Mouse (Mus musculus): ENCODE measurements around the gene Nup62. TPM values are rescaled to one million over a fixed set of nuclear protein-coding genes. Genes with fewer than 3 reads are reported as not detected.
A peak's percentile ranks its signal among the peaks of the same experiment; 100 is the strongest.

Gene Nup62
- polyA plus RNA-seq, 1 experiment from 2014 or later: 68.9 TPM

DNA sequence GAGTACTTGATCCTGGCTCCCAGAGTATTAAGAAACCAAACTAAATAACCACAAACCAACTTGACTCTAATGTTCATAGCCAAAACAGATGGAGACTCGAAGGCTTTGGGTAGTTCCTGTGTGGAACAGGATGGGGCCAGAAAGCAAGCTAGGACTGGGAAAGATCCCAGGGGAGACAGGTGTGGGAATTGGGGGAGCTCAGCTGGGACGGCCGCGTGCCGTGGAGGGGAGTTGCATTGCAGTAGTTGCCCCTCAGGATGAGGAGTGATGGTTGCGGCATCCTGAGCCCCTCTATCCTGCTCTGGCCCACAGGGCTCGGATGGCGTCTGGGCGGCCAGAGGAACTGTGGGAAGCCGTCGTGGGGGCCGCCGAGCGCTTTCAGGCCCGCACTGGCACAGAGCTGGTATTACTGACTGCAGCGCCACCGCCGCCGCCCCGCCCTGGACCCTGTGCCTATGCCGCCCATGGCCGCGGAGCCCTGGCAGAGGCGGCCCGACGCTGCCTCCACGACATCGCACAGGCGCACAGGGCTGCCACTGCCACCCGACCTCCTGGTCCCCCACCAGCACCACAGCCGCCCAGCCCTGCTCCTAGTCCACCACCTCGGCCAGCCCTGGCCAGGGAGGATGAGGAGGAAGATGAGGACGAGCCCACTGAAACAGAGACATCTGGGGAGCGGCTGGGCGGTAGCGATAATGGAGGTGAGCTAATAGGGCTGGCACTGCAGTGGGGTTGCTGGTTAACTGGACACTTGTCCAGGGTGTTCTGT, 36.6 kb downstream of the Nup62 start:
- no peak for DNase-seq
- Histone ChIP-seq H3K4me2 (no peak overlapping the region; the same call in 1 of the 2 replicates), H3K4me1 (ENCODE audit: insufficient read depth) (peaks cover 28% of the 10 kb centered on the region), H3K36me3 (ENCODE audit: insufficient read depth) (peaks cover 24% of the 10 kb centered on the region; the same call in 1 of the 2 replicates), H3K4me3 (ENCODE audit: low read depth, low read length) (no peak overlapping the region), H3K27me3 (ENCODE audit: insufficient read depth, low read length) (no peaks in the 10 kb centered on the region), H3K9ac (no peak overlapping the region), H3K9me3 (ENCODE audit: low read depth, low read length) (no peaks in the 10 kb centered on the region), H3K27ac (ENCODE audit: low read depth) (no peak overlapping the region)
- WGBS: 90% methylated on average over 36 of the region's 36 CpGs
- no peak for TF ChIP-seq CTCF (IDR thresholded peaks at IDR 0.05; ENCODE audit: low read depth)
- no peak for ATAC-seq (ENCODE audit: insufficient read depth)

- no peak overlapping the region for H3K27ac ChIP-seq (ENCODE audit: low read depth)
- no peak for TF ChIP-seq CTCF (IDR thresholded peaks at IDR 0.05; ENCODE audit: low read depth)
- DNase-seq: no peak
- H3K4me1 ChIP-seq (ENCODE audit: insufficient read depth): peaks cover 22% of the 10 kb centered on the region
- peak overlapping the region; percentile 92 for H3K4me2 ChIP-seq
- ATAC-seq (ENCODE audit: insufficient read depth): no peak
- no peaks in the 10 kb centered on the region for H3K9me3 ChIP-seq (ENCODE audit: low read depth, low read length)
- no peaks in the 10 kb centered on the region for H3K27me3 ChIP-seq (ENCODE audit: insufficient read depth, low read length)
- no peak overlapping the region for H3K4me3 ChIP-seq (ENCODE audit: low read depth, low read length)
- H3K9ac ChIP-seq: no peak overlapping the region
- WGBS: 98% methylated on average over 2 of the region's 2 CpGs
- peaks cover 24% of the 10 kb centered on the region; the same call in 1 of the 2 replicates for H3K36me3 ChIP-seq (ENCODE audit: insufficient read depth)
Measured at GRCm38 (mm10) chr7:44853065-44853464, 37.2 kb downstream of the Nup62 start.

GRCm38 (mm10) chr7:44853596-44854355, 37.9 kb downstream of the Nup62 start:
- H3K4me1 ChIP-seq (ENCODE audit: insufficient read depth): peaks cover 21% of the 10 kb centered on the region
- 18% methylated on average over 26 of the region's 26 CpGs for WGBS

GRCm38 (mm10) chr7:44854356-44855031, 38.6 kb downstream of the Nup62 start:
- ATAC-seq (ENCODE audit: insufficient read depth) (peak; percentile 53), DNase-seq (peak; percentile 89)
- H3K9ac ChIP-seq: peak overlapping the region; percentile 66
- H3K9me3 ChIP-seq (ENCODE audit: low read depth, low read length): no peaks in the 10 kb centered on the region
- peaks cover 21% of the 10 kb centered on the region for H3K4me1 ChIP-seq (ENCODE audit: insufficient read depth)
- peaks cover 27% of the 10 kb centered on the region; the same call in 1 of the 2 replicates for H3K36me3 ChIP-seq (ENCODE audit: insufficient read depth)
- peak overlapping the region; percentile 50 for H3K4me3 ChIP-seq (ENCODE audit: low read depth, low read length)
- H3K27ac ChIP-seq (ENCODE audit: low read depth): peak overlapping the region; percentile 96
- H3K4me2 ChIP-seq: peak overlapping the region; percentile 92
- no peak for TF ChIP-seq CTCF (IDR thresholded peaks at IDR 0.05; ENCODE audit: low read depth)
- whole genome bisulfite sequencing: 3% methylated on average over 45 of the region's 45 CpGs
- H3K27me3 ChIP-seq (ENCODE audit: insufficient read depth, low read length): no peaks in the 10 kb centered on the region

More at GRCm38 (mm10) chr7:44853596-44854355, 37.9 kb downstream of the Nup62 start:
- no peak for ATAC-seq (ENCODE audit: insufficient read depth)
- TF ChIP-seq CTCF (IDR thresholded peaks at IDR 0.05; ENCODE audit: low read depth): no peak
- no peak for DNase-seq
- peak overlapping the region; percentile 96 for H3K27ac ChIP-seq (ENCODE audit: low read depth)
- no peaks in the 10 kb centered on the region for H3K27me3 ChIP-seq (ENCODE audit: insufficient read depth, low read length)
- H3K9ac ChIP-seq: peak overlapping the region; percentile 66
- peaks cover 24% of the 10 kb centered on the region; the same call in 1 of the 2 replicates for H3K36me3 ChIP-seq (ENCODE audit: insufficient read depth)
- H3K4me3 ChIP-seq (ENCODE audit: low read depth, low read length): peak overlapping the region; percentile 50
- H3K4me2 ChIP-seq: peak overlapping the region; percentile 92
- H3K9me3 ChIP-seq (ENCODE audit: low read depth, low read length): no peaks in the 10 kb centered on the region

DNA sequence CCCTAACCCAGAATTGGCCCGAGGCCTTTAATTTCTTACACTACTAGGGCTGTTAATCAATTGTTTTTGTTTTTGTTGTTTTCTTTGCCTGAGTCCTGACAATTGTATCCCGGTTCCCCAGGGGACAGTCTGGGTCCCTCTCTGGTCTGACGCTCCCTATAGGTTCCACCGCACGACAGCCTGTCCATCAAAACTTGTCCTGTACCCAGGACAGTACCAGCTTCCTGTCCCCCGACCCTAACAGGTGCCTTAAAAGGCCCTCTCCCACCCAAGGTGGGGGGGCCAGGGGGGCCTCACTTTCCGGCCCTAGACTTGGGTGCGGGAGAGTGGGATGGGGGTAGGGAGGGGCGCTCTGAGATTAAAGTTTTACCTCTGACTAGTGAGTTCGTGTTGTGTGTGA, 39.1 kb downstream of the Nup62 start:
- Histone ChIP-seq H3K27ac (ENCODE audit: low read depth) (peak overlapping the region; percentile 96), H3K36me3 (ENCODE audit: insufficient read depth) (peaks cover 27% of the 10 kb centered on the region; the same call in 1 of the 2 replicates), H3K9ac (peak overlapping the region; percentile 66), H3K4me3 (ENCODE audit: low read depth, low read length) (peak overlapping the region; percentile 50), H3K4me2 (peak overlapping the region; percentile 92), H3K9me3 (ENCODE audit: low read depth, low read length) (no peaks in the 10 kb centered on the region), H3K4me1 (ENCODE audit: insufficient read depth) (peaks cover 21% of the 10 kb centered on the region), H3K27me3 (ENCODE audit: insufficient read depth, low read length) (no peaks in the 10 kb centered on the region)
- ATAC-seq (ENCODE audit: insufficient read depth) (no peak), DNase-seq (no peak)
- no peak for TF ChIP-seq CTCF (IDR thresholded peaks at IDR 0.05; ENCODE audit: low read depth)
- WGBS: 42% methylated on average over 10 of the region's 10 CpGs

DNA sequence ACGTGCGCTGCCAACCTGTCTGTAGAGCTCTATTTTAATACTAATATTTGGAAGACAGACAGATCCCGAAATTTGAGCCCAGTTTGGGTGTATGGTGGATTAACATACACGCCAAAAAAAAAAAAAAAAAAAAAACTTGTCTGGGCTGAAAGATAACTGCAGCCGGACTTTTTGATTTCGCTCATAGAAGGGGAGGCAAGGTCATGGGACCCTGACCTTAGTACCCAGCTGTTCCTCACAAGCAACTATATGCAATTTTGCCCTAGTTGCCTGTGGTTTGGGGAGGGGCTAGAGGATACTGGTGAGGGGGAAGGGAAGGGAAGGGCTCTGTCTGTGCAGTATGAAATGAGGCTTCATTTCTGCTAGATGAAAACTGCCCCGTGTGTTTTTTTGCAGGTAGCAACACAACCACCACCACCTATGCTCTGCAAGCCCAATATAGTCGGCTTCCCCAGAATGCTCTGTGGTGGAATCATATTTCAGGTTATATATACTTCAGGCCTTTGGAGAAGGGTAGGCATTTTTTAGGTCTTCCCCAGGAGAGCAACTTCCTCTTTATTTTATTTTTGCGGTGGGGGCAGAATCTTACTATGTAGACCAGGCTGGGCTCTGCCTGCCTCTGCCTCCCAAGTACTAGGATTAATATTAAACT, 40.5 kb downstream of the Nup62 start:
- WGBS: 61% methylated on average over 9 of the region's 9 CpGs
- Histone ChIP-seq H3K27me3 (ENCODE audit: insufficient read depth, low read length) (no peaks in the 10 kb centered on the region), H3K4me3 (ENCODE audit: low read depth, low read length) (peak overlapping the region; percentile 70), H3K9me3 (ENCODE audit: low read depth, low read length) (no peaks in the 10 kb centered on the region), H3K36me3 (ENCODE audit: insufficient read depth) (peaks cover 28% of the 10 kb centered on the region; the same call in 1 of the 2 replicates), H3K4me2 (peak overlapping the region; percentile 97), H3K27ac (ENCODE audit: low read depth) (peak overlapping the region; percentile 86; the same call in 1 of the 2 replicates), H3K9ac (peak overlapping the region; percentile 78), H3K4me1 (ENCODE audit: insufficient read depth) (peaks cover 21% of the 10 kb centered on the region)
- DNase-seq: no peak
- TF ChIP-seq CTCF (IDR thresholded peaks at IDR 0.05; ENCODE audit: low read depth): no peak
- no peak for ATAC-seq (ENCODE audit: insufficient read depth)
